Mouse (Mus musculus): Measurements from ENCODE around the gene Hs3st6.
A peak's percentile ranks its signal among the peaks of the same experiment; 100 is the strongest.

The Hs3st6 gene

DNA sequence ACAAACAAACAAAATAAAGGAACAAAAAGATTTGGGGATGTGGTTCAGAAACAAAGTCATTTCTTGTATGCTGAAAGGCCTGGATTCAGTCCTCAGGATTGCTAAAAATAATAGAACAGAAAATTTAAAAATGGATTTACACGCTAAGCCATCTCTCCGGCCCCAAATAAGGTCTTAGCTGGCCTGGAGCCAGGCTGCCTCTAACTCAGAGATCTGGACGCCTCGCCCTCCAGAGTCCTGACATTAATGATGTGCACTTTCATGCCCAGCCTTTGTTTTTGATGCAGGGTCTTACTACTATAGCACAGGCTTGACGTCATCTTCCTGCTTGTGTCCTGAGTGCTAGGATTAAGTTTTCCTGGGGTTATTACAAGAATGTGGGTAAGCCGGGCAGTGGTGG is 23.7 kb upstream of the Hs3st6 start:
- DNase-seq, result no peak

DNA sequence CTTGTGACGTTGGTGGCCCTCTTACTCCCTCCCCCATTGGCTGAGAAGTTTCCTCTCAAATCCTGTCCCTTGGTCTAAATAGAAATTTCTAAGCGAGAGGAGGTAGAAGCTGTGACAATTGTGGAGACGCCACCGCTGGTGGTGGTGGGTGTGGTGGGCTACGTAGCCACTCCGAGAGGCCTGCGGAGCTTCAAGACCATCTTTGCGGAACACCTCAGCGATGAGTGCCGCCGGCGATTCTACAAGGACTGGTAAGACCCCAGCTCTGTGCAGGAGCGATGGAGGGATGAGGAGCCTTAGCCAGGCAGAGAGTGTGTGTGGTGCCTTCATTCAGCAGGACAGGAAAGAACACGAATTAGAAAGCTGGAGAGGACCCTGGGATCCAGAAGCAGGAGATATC is 22.0 kb upstream of the Hs3st6 start:
- DNase-seq, result no peak

DNA sequence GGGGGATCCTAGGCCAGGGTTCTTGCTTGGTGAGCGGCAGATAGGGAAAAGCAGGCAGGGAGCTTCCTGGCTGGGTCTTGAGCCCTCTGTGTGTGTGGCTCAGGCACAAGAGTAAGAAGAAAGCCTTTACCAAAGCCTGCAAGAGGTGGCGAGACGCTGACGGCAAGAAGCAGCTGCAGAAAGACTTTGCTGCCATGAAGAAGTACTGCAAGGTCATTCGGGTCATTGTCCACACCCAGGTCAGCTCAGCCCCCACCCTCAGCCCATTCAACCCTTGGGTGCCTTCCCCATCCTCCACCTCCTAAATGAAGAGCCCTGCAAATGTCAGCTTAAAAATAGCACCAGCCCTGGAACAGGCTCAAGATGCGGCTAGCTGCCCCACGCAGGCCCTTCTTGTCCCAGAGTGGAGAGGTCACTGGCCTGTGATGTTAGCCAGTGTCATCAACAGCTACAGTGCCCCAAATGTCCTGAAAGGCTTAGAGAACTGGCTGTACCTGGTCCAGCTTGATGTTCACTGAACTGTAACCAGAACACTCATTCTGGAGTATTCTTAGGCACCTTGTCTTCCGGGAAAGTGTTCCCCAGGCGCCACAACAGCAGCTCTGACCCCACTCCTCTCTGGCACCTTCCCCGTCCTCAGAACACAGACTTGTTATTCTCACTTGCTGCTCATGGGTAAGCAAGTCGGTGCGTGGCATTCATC is 20.4 kb upstream of the Hs3st6 start:
- no peak for DNase-seq

DNA sequence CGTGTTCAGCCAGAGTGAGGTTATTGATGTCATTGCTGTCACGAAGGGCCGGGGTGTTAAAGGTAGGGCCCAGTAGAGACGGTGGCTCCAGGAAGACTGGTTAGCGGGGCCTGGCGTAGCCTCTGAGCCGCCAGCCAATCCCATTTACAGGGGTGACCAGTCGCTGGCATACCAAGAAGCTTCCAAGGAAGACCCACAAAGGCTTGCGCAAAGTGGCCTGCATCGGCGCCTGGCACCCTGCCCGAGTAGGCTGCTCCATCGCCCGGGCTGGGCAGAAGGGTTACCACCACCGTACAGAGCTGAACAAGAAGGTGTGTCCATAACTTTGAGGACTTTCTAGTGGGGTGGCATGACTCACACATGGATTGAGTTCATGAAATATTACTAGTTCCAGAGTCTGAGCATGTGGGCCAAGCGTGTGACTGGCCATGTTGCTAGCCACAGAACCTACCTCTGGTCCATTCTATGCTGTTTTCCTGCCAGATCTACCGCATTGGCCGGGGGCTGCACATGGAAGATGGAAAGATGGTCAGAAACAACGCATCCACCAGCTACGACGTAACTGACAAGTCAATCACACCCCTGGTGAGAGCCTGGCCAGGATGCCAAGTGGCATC is 19.2 kb upstream of the Hs3st6 start:
- DNase-seq, result no peak

DNA sequence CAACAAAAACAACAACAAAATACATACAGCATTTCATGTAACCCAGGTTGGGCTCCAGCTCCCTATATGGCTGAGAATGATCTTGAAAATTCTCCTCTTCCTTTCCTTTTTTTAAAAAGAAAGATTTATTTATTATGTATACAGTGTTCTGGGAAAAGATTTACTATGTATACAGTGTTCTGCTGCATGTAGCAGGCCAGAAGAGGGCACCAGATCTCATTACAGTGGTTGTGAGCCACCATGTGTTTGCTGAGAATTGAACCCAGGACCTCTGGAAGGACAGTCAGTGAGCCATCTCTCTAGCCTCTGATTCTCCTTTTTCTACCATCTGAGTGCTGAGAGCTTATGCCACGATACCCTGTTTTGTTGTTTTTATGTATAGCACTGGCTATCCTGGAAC is 18.3 kb upstream of the Hs3st6 start:
- no peak for DNase-seq

DNA sequence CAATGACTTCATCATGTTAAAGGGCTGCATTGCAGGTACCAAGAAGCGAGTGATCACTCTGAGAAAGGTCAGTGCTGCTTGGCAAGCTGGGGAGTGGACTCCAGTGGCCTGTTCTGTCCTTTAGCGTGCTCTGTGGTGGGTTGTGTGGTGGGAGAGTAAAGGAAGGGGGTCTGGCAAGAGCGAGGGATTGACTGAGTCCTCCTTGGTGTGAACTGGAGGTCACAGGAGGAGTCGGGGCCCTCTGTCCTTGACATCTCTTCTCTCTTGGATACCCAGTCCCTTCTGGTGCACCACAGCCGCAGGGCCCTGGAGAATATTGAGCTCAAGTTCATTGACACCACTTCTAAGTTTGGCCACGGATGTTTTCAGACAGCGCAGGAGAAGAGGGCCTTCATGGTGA is 17.3 kb upstream of the Hs3st6 start:
- no peak for DNase-seq

DNA sequence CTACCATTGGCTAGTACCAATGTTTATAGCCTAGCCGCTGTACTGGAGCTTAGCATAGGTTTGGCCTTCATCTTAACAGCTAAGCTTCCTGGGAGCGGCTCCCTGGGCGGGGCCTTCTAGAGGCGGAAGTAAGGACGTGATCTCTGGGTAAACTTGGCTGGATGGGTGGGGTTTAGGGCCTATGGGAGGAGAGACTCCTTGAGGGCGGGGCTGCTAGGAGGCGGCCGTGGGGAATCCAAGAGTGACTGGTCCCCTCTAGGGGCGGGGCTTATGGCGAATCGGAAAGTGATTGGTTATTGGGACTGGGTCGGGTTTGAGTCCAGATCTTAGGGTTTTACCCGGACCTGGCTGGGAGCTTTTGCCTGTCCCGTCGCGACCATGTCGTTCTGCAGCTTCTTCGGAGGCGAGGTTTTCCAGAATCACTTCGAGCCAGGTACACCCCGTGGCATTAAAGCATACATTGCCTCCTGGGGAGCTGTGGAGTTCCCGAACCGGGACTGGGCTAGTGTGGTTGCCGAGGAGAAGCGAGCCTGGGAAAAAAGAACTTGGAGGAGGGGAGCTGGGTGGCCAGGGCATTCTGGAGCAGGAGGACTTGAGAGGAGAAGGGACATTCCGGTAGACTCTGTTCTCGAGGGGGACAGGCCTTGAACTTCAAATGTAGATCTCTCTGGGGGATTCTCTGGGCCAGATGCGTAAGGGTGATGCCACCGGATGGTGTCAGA is 16.3 kb upstream of the Hs3st6 start, which contains the start of gene Msrb1:
TSS of gene Msrb1 (plus strand) at position 313 of the 722 bp plus-strand sequence.
- DNase-seq, result peak; percentile 96

DNA sequence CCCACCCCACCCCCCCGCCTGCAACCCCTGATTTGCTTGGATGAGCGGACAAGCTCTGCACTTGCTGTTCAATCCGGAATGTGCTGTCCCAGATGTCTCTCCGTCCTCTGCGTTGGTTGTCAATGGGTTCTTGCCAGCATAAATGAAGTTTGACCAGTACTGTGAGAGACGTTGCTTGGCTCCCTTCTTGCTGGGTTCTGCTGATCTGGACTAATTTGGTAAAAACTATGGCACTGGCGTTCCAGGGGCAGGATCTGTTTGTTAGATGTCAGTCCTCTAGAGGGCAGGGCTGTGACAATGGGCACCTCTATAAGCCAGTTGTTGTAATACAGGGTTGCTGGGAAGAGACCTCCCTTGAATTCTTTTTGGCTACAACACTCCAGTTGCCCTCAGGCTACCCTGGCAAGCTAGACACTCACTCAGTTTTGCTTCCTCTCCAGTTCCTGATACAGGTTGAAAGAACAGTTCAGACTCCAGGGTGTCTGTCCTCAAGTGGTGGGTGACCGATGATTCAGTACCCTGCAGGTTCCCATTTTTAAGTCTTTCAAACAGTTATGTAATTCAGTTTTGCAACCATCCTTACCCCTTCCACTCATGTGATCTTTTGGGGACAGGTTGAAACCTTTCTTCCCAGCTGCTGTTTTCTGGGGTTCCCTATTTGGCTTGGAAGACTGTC is 15.5 kb upstream of the Hs3st6 start:
- DNase-seq, result no peak

DNA sequence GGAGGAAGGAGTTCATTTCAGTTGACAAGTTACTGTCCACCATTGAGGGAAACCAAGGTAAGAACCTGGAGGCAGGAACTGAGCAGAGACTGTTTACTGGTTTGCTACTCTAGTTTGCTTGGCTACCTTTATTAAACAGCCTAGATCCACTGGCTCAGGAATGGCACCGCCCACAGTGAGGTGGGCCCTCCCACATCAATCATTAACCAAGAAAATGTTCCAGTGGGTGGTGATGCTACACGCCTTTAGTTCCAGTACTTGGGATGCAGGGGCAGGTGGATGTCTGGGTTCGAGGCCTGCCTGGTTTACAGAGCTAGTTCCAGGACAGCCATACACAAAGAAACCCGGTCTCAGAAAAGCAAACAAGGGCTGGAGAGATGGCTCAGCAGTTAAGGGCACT is 14.6 kb upstream of the Hs3st6 start:
- DNase-seq, result no peak

DNA sequence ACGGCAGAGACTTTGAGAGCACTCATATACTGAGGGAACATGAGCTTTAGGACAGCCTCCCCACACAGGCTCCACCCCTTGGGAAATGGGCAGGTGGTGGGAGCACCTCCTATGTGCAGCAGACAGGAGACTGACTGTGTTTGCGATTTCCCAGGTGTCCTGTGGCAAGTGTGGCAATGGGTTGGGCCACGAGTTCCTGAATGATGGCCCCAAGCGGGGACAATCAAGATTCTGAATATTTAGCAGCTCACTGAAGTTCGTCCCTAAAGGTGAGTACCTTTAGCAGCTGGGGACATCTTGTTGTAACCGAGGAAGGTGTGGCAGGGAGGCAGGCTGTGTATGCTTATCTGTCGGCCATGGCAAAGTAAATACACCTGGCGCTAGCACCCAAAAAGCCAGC is 12.9 kb upstream of the Hs3st6 start:
- DNase-seq, result no peak

DNA sequence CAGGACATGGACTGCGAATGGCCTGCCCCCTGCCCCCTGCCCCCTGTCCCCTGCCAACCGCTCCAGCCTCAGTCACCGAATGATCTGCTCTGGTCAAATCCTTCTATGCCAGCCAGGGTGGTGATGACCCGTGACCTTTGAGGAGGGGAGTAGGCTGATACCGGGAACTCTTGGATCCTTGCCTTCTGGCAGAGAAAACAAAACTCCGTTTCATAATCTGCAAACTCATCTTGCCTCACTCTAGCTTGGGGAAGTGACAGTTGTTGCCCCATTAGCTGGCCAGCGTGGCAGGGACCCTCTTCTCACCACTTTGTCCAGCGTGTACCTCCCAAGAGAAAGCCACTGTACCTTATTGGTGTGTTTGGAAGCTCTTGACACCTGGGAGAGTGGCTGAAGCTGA is 10.5 kb upstream of the Hs3st6 start:
- DNase-seq, result no peak

DNA sequence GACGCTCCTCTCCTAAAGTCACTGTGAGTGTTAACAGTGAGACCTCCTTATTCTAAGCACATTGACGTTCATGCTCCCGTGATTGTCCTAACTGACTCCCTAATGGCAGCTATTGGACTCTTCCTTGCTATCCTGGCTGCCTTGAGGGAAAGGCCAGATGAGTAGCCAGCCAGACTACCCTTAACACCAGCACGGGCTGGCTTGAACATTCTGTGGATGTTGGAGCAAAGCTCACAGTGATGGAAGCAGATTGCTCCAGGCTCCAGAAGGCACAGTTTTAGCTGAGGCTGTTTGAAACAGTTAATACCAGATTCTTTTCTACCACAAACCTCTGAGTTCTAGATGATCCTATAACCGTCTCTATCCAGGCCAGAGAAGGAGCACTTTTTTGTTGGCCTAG is 8.9 kb upstream of the Hs3st6 start:
- DNase-seq, result no peak

DNA sequence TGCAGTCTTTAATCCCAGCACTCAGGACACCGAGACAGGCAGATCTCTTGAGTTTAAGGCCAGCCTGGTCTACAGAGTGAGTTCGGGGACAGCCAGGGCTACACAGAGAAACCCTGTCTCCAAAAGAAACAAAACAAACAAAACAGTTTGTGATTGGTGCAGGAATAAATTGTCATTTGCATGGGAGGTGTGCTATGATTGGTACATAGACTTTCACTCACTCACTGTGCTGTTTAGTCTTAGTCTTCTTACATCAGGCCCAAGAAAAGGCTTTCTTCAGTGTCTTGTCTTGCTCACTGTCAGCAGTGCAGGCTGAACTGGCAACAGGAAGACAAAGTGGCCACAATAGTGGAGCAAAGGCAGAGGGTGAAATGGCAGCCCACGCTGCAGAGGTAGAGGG is 8.4 kb upstream of the Hs3st6 start:
- no peak for DNase-seq

DNA sequence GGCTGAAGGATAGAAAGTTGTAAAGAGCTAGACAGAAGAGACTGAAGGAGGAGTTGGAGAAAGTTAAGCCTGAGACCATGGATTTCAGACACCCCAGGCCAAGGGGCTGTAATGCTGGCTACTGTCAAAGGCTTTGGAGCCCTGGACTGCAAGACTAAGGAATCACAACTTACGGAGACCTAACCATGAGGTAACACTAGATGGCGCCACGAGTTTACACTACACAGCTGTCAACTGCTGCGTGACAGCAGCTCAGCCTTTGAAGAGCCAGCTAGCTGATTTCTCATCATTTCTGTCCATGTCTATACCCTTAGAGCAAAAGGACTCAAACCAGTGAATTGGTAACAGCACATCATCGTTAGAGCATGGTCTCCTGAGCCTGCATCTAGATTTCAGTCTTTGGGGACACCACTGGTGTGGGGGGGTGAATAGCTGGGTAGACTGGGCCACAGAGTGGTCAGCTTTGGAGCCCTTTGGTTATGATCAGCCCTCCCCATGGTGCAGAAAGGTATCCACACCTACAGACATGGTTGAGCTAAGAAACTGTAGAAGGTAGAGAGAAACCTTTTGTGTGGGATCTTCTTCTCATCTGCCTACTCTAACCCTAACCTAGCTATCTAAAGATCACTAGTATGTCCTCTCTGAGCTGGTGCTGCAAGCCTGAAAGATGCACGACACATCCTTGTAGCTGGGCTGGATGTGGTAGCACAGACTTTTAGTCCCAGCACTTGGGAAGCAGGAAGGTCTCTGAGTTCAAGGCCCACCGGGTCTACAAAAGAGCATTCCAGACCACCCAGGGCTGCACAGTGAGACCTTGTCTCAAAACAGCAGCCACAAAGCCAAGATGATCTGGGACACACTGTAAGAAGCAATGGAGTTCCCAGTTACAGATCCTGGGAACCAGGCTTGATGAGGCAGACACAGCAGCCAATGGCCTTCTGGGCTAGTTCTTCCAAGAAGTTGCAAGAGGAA is 7.0 kb upstream of the Hs3st6 start:
- DNase-seq, result peak; percentile 90

DNA sequence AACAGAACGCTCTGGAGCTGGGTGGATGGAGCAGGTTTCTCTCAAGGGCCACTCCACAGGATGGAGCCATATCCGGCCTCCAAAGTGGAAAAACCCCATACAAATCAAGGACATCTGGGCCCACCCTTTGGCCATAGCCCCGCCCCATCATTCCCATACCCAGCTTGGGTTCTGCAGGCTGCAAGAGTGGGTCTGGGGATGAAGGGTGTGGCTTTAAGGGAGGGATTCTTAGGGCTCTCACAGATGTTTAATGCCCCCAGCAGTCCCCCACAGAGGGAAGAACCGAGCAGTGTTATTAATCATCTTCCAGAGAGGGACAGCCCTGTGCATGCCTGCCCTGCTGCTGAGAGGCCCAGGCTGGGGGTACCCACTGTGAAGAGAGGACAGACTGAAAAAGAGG is 5.8 kb upstream of the Hs3st6 start:
- no peak for DNase-seq

DNA sequence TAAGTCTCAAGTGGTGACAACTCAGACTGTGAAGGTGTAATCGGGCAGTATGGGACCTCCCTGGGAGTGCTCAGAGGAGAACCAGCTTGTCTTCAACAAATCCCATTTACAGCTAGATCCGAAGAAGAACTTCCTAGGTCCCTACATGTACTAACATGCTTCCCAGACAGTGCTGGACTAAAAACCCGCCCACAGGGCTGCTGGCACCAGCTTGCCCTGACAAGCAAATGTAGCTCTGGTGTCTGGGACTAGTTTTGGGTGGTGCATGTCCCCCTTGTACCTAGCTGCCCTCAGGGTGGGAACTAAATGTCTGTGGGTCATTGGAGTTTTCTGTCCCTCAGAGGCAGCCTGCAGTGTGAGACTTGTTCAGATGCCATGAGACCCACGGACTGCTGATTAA is 1.3 kb upstream of the Hs3st6 start:
- no peak for DNase-seq

DNA sequence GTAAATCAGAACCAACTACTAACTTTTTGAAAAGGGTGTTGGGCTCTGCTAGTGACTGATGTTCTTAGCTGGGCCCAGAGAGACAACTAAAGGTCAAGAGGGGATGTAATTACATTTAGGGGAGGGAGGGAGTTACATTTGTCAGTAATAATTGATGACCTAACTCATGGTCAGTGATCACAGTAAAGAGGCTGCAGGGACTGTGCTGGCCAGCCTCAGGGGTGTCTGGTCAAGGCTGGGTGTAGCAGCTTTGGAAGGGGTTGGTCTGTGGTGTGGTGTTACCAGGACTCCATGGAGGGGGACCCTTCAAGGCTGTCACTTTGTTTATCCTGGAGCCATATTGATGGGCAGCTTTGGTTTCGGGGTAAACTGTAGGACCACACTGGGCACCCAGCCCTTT is 4.6 kb downstream of the Hs3st6 start:
- no peak for DNase-seq

DNA sequence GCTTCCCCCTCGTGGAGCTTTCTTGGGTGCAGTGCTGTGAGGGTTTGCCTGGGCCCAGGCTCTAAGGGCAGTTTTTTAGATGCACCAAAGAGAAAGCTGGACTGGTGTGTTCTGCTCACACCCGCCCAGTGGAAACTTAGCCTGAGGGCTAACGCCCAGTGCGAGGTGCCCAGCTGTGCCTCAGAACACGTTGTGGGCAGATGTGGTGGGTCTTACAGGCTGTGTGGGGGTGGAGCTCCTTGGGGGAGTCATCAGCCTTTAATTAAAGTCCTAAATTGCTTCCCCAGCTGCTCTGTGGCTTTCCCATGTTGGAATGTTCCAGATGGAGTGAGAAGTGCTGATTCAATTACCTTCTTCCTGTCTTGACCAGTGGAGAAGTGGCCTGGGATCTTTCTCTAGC is 8.3 kb downstream of the Hs3st6 start:
- no peak for DNase-seq

DNA sequence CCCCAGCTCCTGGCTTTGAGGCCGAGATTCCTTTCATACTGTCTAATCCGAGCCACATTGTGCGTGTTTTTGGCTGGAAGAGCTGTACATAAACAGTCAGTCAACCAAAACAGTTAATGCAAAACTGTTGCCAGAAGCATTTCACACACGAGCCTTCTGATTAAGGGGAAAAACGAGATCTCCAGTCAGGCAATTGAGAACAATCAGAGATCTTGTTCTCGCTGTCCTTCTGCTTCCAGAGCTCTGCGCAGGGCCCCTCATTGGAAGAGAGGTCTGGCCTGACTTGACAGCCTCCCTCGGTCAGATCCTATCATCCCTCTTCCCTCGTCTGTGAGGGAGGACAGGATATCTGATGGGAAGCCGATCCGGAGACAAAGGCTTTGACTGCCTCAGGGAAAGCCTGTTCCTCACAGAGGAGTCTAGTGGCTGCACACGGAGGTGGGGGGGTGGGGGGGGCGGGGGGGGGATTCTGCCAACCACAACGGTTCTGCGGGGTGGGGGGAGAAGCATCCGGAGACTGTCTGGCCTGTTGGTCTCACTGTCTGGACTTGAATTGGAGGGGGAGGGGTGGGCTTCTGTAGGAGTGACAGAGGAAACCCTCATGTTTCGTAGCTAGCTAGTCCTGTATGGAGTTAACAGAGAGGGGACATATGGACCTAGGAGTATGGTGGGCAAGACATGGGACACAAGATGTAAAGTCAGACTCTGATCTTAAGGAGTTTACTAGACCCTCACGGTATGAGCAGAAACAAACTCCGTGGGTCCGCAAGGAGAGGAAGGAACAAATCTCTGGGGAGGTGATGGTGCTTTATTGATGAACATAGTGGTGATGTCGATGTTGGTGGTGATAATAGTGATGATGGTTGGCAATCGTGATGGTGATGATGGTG is 12.5 kb downstream of the Hs3st6 start:
- no peak for DNase-seq

DNA sequence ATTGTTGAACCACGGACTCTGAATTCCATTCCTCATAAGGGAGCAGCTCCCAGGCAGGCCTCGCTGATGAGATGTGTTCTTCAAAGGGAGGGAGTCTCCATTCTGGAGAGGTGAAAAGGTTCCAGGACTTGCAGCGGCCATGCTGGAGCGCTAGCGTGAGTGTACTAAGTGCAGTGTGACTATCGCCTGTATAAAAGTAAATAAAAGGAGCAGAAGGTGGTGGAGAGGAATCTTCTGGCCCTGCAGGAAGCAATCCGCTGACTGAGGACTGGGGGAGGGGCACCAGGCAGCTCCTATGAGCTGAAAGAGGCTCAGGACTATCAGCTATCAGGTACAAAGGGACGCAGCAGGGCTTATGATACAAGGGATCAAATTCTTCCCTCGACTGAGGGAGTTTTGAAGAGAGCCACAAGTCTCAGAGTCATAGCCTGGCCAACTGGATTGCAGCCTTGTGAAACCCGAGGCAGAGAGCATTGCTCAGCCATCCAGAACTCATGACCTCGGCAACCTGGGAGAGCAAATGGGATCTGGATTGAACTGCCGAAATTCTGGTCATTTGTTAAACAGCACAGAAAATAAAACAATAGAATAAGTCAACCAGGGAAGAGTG is 13.6 kb downstream of the Hs3st6 start:
- DNase-seq, result no peak

DNA sequence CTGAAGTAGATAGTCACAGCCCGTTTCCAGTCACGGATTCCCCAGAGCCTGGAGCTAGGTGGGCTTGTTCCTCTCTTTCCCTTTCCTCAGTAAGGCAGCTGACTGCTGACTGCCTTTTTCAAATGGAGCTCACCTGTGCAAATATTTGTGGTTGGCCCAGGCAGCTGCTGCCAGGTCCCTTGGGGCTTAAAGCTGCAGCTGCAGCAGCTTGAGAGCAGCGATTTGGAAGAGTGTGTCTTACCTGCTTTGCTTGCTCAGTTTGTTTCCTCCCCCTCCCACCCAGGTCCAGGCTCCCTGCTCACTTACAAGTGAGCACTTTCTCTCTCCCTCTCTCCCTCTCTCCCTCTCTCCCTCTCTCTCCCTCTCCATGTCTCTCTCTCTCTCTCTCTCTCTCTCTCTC is 16.4 kb downstream of the Hs3st6 start:
- DNase-seq, result no peak
